Mouse (Mus musculus) lung, postnatal 0 days (tissue): ENCODE data around the gene Thsd7b.

Experiments
- CTCF ChIP-seq: IDR thresholded peaks from 2 replicates; pipeline ENCODE4 v1.5.1; 2016; ENCODE audit warnings: antibody characterized with exemption, mild to moderate bottlenecking
- EP300 ChIP-seq: IDR thresholded peaks from 2 replicates; pipeline ENCODE4 v1.6.1; 2016; ENCODE audit warnings: antibody characterized with exemption, mild to moderate bottlenecking, control low read depth

DNA sequence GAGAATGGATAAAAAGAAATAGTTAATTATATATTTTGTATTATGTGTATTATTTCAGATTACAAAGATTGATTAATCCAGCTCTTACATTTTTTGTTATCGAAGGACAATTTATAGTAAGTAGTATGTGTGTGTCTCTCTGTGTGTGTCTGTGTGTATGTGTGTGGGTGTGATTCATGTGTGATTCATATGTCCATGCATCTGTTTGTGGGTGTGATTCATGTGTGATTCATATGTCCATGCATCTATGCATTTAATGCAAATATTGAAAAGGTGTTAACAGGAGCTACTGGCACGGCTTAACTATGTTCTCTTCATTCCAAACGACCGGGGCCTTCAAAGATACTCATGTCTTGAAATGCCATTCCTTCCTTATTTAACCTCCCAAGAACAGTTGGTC is 90.3 kb downstream of the Thsd7b start:
- TF ChIP-seq CTCF (no peak), EP300 (no peak)
